Mouse (Mus musculus): ENCODE measurements around the gene Col4a2.
A peak's percentile ranks its signal among the peaks of the same experiment; 100 is the strongest.

Col4a2 gene

DNA sequence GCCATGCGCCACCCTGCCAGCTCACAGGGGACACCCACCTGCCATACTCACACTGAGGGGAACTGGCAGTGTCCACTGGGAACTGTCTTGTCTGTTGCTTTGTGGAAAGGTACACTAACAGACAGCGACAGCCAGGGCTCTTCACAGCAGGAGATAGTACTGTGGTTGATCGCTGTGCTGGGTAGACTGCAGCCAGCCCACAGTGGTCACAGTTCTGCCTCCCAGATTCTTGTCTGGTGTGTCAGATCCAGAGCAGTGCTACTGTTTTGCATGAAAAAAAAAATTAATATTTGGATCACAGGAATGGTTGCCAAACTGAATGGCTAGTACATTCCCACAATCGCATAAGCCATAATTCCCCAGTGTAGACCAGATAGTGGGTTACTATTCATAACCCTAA lies 74.7 kb downstream of the Col4a2 start:
- no peak for DNase-seq

DNA sequence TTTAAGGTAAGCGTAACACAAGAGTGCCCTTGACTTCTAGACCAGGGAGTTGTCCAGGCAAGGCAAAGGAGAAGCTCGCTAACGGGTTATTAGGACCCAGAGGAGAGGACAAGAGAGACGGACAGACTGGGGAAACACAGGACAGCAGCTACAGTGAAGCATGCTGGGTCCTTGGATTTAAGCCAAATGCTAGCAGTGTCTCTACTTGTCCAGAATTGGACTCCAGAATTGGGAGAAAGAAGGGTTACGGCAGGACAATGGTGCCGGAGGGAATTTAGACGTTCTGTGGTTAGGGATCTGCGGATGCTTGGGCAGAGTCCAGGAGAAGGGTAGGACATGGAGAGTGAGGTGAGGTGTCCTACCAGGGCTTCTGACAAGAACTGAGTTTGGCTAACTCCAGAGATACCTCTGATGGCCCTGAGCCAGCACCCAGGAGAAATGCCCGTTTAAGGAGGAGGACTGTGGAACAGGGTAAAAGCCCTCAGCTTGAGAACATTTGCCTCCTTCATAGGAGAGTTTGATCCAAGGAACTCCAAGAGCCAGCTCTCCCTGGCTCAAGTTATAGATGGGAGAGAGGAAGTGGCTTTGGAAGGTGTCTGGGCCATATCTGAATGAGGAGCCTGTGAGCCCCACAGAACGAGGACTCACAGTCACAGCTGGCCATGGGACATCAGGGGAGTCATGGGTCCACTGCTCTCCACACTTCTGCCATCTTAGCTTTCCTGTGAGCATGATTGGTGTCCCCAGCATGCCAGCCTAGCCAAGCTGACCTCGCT lies 76.9 kb downstream of the Col4a2 start:
- no peak for DNase-seq

DNA sequence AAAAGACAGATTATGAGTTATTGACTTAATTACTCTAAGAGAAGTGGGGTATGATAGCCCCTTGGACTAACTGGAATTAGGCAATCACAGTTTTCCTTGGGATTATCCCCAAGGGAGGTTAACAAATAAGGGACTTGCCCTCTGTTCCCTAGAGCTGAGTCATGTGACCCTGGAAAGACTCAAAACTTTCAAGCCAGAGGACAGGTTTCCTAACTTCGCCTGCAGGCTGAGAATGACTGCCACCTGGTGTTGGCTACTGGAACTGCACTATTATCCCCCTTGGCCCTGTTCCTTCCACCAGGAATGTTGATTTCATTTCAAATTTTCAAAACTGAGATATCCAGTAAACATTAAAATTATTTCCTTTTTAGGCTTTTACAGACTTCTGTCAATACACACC lies 80.1 kb downstream of the Col4a2 start:
- DNase-seq, result peak; percentile 52 to 61

DNA sequence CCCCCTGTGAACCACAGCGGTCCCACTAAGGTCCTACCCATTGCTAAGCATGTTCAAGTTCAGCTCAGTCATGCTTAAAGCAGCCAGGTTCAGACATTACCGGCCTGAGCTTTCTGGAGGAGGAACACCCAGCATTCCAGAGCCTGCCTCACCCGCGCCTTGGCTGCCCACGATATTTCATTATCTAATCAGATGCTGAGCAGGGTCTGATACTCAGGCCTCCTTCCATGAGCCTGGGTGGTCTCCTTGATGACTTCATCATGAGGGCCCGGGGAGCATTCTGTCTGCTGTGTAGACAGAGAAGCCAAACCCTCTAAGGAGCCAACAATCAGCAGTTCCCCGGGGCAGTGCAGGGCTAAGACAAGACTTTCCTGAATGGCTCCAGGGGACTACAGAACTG lies 80.6 kb downstream of the Col4a2 start:
- DNase-seq, result no peak

DNA sequence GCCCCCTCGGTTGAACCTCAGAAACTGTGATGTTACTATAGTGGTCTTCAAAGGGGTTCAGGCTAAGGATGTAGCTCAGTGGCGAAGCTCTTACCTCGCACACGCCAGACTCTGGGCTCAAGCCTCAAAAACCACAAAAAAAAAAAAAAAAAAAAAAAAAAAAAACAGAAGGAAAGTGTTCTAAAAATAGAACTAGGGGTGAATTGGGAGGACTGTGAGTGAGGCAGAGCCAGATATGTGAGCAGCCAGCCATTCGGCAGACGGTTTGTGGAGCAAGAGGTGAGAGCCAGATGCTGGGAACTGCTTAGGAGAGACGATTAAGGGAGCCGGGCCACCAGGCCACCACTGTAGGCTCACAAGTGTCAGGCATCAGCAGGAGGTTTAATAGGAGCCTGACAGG lies 81.0 kb downstream of the Col4a2 start:
- DNase-seq, result no peak

DNA sequence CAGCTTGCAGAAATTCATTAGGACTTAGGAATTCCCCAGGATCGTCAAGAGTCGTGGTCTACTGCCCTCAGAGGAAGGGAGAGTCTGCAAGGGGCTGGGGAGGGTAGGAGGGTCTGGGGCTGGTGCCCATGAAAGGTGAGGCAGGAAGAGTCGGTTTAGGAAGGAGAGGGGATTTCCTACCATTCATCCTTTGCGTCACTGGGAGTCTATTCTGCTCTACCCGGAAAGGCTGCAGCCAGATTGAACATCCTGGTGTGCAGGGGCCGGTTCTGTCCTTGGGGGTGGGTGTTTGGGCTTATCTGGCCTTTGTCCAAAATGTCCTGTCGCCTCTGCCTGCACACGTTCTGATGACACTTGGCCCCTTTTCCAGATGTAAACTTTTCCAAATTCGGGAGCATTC lies 82.2 kb downstream of the Col4a2 start:
- no peak for DNase-seq

DNA sequence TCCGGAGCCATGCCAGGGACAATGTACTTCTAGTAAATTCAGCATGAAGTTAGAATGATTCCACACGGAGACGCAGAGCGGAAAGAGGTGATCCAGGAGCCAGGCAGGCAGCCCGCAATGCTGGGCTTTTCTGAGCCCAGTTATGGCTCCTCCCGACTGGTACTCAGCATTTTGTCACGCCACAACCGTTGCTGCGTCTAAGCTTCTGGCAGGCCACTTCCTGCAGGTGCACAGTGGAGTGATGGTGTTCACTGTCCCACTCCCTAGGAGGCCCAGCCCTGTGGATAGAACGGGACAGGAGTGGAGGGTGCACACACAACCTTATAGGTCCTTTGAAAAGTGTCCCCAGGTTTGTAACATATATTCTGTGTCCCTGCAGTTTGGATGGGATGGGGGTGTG lies 83.0 kb downstream of the Col4a2 start:
- DNase-seq, result no peak

DNA sequence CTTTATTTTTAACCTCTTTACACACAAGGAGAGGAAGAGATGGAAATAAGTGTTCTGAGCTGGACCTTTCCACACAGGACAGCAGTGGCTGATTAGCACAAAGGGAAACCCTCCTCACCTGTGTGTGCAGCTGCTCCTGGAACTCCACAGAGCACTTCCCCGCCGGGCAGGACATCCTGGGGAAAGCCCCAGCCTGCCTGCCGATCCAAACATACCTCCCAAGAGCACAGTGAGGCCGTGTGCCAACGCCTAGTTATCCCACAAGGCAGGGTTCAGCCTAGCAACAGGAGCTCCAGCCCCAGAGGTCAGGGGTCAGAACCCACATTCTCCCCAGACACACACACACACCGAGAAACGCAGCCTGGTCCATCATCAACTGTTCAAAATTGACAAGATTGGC lies 83.5 kb downstream of the Col4a2 start:
- no peak for DNase-seq

DNA sequence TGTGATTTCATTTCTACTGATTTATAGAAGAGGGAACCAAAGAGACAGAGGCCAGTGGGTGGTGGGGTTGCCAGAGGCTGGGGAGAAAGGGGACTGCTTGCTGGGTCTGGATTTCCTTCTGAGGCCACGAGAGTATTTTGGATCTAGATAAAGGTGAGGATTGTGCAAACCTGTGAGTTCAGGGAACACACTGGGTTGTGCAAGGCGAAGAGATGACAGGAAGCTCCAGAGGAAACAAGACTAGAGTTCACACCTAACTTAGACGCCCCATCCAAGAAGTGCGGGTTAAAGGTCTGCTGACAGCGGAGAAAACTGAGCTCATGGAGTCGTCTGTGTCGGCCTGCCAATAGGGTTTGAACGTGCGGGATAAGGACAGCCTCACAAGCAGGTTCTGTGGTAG lies 84.5 kb downstream of the Col4a2 start:
- no peak for DNase-seq

DNA sequence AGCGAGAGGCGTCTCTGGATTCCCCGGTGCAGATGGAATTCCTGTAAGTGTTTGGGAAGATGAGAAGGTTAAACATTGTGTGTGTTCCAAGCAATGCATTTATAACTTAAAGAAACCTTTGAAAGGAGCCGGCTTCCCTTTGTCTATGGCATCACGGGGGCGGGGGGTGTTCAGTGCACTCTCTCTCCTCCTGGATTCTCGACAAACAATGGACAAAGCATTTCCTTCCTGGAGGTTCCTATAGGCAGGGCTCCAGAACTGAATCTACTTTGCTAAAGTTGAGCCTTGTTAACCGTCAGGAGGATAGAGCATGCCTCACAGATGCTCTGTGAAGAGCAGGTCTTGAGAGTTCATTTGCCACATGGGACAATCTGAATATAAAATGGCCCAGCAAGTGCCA lies 87.1 kb downstream of the Col4a2 start:
- DNase-seq, result no peak

DNA sequence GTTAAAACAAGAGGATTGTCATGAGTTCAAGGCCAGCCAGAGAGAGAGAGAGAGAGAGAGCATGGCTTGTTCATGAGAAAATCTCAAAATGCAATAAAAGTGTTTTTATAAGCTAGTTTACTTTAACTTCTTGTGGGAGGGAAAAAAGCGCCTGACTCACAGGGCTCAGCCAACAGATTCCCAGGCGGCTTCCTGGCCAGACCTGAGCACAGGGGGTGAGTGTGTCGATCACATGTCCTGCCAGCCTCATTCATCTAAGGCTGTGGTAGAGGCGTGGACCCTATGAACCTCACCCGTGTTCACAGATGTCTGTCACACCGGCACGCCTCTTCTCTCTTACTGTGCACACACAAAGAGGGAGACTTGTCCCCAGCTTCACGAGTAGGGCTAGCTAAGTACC lies 87.6 kb downstream of the Col4a2 start:
- no peak for DNase-seq

DNA sequence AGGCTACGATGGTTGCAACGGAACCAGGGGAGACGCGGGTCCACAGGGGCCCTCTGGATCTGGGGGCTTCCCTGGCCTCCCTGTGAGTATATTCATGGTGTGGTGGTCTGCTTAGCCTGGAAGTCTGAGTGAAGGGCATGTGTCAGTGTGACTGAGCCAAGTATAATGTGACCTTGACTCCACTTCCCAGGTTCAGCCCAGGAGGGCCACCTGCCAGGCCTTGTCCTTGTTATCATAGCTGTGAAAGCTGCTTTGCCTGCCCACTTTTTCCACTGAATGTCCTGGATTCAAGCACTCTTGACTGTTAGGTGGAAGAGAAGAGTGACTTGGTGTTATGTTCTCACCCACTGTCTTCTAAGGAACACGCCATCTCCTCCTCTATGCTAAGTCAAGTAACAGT lies 88.6 kb downstream of the Col4a2 start:
- no peak for DNase-seq

DNA sequence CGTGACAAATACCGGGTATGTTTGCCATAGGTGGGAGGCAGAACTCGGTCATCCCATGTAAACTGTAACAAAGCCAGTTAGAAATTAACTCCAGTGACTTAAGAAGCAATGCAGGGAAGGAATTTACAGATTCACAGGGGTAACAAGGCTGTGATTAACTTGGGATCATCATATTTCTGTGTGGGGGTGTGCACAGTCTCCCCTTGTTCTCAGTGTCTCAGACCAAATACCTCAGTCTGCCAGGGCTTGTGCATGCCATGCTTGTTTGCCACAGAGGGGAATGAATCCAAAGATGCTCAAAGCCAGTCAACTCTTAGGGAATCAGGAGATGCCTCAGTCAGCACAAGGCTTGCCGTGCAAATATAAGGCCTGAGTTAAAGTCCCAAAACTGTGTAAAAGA lies 89.6 kb downstream of the Col4a2 start:
- no peak for DNase-seq

DNA sequence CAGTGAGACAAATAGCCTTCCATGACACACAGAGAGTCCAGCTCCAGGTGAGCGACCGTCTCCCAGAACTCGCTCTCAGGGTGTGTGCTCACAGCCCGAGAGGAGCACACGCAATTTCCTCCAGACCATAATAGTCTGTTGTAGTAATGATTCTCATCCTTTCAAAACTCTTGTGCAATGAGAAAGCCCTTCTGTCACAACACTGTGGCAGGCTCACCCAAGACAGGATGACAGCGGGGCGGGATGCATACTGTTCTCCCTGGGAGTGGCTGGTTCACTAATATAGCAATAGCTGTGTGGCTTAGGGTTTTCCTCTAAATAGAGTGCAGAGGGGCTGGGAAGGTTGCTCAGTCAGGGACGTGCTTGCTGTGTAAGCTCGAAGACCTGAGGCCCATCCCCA lies 91.2 kb downstream of the Col4a2 start:
- DNase-seq, result no peak

DNA sequence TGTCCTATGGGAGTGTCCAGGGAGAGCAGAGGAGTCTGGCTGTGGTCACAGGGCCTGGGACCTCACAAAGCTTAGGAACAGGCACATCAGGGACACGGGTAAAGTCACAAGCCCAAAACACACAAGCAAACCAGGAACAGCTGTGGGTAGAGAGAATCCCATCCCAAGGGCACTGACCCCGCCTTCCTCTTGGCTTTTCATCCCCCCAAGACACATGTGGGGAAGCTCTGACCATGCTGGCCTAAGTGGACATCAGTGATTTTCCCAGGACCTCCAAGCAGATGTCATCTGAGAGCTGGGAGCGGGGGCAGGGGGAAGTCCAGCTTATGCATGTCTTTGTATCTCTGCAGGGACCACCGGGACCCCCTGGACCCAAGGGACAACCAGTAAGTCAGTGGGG lies 92.0 kb downstream of the Col4a2 start:
- no peak for DNase-seq

DNA sequence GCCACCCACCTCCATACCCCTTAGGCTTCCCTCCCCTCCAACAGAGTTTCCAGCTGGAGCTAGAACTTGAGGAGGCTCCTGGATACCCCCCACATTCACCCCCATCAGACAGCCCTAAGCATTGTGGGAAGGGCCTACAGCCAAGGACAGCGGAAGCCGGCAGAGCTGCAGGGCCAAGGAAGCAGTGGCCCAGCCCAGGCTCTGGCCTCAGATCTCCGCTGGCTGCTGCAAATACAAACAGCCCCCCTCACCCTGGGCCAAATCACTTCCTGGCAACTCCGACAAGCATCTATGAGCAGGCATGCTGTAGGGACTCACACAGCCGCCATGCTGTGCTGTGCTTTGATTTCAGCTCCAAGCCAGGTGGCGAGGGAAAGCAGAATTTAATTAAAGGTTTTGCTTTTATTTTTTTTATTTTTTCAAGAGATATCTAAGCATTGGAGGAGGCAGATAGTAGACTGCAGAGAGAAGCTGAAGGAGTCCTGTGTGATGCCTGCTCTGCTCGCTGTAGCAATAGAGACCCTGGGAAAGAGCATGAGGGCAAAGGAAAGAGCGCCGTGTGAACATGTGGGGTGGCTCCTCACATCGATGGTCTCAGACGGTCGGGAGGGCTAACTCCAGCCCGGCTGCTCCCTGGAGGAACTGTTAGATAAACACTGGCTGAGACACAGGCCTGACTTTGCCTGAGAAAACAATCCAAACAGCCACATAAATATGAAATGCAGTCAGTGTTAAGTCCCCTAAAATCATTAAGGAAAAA lies 93.3 kb downstream of the Col4a2 start:
- peak; percentile 12 to 23 for DNase-seq

DNA sequence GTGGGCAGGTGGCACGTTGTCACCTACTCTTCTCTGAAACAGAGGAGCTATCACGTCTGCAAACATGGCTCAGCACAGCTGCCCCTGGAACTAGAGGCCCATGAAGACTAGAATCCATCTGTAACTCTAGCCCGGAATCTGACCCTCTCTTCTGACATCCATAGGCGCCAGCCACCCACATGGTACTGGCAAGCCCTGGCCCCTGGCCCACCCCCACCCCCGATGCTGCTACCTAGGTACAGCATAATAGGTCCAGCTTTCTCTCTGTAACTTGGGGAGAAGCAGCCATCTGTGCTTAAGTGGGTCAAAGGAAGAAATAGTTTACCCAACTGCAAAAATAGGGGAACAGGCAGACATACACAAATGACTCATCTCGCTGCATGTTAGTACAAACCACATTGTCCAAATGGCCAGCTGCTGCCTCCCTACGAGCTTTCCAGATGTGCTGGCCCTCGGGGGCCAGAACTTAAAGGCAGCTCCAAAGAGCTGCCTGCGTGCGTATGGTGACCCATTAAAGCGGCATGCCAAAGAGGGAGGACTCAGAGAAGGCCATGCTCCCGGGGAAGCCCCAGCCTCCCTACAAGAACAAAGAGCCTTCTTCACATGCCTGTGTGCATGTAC lies 99.0 kb downstream of the Col4a2 start:
- DNase-seq, result no peak

DNA sequence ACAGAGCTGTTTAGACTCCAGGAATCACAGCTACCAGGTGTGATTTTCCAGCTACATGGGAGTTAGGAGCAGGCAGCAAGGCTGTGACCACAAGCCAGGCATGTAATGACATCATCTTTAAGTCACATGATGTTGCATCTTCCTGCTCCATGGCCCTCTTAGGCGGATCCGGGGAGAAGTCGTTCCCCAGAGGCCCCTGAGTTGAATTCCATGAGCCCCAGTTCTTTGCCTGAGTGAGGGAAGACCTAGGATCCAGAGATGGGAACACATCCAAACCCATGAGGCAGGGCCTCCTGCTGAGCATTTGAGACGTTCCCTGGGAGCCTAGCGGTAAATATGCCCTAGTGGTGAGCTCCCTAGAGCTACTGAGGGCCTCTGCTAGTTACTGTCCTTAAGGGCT lies 99.8 kb downstream of the Col4a2 start:
- no peak for DNase-seq

DNA sequence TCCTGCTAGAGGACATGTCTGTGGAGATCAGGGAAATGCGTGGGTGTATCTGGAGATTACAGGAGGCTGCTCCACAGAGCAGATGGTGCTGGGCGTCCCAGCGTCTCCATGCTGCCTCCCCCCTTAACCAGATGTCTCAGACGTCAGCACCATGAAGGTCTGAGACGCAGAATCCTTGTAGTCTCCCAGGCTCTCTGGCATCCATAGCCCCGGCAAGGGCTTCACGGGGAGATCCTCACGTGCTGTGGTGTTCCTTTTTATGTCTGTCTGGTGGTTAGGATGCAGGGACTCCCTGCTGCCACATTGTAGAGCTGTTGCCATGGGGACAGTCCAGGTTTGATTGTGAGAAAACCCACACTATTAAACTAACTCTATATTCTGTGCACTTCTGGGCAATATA lies 101.7 kb downstream of the Col4a2 start:
- no peak for DNase-seq

DNA sequence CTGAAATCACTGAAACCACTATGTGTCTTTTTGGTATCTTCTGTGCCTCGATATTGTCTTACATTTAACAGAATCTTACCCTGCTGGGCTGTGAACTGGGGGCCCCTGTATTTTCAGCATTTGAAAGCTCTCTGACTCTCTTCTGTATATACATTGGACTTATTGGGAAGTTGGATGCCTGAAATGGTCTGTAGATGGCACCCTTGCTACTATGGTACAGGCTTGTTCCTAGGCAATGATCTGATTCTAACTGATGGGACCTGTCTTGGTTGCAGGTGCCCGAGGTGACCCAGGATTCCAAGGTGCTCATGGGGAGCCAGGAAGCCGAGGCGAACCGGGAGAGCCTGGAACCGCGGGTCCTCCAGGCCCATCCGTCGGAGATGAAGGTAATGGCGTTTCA lies 102.5 kb downstream of the Col4a2 start:
- peak in 1 of 2 experiments; percentile 23 for DNase-seq

DNA sequence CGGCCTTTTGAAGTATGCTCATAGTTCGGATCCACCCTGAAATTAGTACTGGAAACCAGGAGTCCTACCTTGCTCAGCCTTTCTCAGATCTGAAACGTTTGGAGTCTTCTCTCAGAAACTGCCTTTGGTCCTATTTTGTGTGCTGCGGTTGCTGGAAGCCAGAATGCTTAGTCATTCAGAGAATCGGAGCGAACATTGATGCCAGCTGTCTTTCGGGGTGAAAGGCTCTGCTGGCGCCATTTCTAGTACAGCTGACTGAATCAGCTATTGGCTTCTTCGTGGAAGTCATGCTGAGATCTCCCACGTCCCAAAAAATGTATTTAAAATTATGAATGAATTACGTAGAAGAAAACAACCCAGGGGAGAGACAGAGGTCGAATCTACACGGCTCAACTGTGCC lies 105.2 kb downstream of the Col4a2 start:
- no peak for DNase-seq

DNA sequence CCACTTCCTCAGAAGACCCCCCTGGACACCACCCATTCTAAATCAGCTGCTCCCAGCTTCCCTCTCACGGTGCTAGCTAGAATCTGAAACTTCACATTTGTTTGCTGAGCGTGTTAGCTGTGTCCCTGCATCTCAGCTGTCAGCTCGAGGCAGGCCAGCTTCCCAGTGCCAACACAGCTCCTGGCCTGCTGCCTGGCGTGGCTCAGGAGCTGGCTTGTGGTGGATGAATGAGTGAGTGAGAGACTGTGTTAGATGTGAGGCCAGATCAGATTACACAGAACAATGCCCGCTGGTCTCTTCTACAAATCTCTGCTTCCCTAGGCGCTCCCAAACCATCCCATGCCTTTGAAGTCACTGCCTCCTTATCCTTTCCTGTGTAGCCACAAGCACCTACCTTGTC lies 106.6 kb downstream of the Col4a2 start:
- peak; percentile 72 to 76 for DNase-seq

DNA sequence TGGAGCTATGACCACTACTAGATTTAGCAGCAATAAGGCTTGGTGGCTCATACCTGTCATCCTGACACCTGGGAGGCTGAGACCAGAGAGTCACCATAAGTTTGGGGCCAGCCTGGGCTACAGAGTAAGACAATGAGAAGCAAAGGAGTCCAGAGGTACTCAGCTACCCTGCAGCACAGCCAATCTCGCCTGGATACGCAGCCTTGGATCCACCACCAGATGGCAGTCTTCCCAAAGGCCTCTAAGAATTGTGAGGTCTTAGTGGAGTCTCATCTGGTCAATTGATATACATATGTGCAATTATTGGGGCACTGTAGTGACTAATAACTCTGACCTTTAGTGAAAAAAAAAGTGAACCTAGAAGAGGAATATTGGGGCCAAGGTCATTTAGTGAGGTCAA lies 107.0 kb downstream of the Col4a2 start:
- DNase-seq, result peak; percentile 63 to 69

DNA sequence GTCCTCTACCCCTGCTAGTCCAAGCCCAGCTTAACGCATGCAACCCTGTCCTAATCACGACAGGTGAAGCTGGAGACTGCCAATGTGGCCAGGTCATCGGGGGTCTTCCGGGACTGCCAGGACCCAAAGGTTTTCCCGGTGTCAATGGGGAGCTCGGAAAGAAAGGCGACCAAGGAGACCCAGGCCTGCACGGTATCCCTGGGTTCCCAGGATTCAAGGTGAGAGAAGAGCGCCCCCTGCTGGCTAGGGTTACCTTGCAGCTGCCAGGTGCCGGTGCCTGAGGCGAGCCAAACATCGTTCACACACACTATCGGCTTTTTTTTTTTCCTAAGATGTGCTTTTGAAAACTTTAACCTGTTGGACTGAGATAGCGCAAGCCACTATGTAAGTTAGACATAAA lies 108.5 kb downstream of the Col4a2 start:
- peak; percentile 22 to 41 for DNase-seq
